Mouse (Mus musculus): ENCODE data around the gene Man2a1. TPM values are rescaled to one million over a fixed set of nuclear protein-coding genes. Genes with fewer than 3 reads are reported as not detected.
A peak's percentile ranks its signal among the peaks of the same experiment; 100 is the strongest.

Man2a1 gene
- polyA plus RNA-seq, 1 experiment from 2014 or later: 8.1 TPM

DNA sequence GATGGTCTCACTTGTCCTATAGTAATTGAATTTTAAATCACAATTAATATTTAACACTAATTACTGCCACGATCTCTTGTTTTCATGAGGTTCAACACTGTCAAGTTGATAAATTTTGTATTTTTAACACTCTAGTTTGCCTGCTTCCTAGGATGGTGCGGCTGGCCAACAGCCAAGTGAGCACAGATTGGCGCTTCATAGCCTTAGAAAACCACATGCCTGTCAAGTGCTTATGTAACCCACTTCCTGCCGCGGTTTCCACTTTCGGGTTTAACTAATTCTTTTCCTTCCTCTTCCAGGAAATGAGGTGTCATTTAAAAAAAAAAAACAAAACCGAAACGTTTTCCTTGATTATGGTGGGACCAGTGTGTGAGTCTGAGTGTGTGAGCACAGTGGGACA, 20.8 kb upstream of the Man2a1 start:
- no peak overlapping the region for H3K27ac ChIP-seq
- no peak overlapping the region for H3K4me2 ChIP-seq
- H3K9ac ChIP-seq (replicated peaks): no peak overlapping the region
- H3K4me3 ChIP-seq (replicated peaks): no peak overlapping the region
- H3K4me1 ChIP-seq (replicated peaks): no peaks in the 10 kb centered on the region
- H3K27me3 ChIP-seq: no peaks in the 10 kb centered on the region
- 75% methylated on average over 8 of the region's 8 CpGs for WGBS
- no peak for ATAC-seq (ENCODE audit: insufficient number of reproducible peaks, insufficient read depth, low FRiP score, low TSS enrichment, low read depth)
- H3K9me3 ChIP-seq: no peaks in the 10 kb centered on the region
- H3K36me3 ChIP-seq: no peaks in the 10 kb centered on the region

DNA sequence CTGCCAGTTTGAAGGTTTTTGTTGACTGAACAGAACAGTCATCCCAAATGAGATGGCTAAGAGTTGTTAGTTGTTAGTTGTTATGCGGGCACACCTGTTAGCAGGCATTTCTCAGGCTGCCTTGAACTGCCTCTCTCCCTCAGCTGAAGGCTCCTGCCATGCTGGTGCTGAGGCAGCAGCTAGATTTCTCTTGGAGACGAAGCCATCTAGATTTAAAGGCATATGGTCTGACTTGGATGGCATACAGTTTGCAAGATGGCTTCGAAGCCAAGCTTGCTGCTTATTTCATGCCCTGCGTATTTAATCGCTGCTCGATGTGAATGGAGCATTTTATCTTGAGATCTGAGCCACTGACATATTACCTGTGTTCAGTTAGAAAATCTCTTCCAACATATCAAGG, 19.4 kb upstream of the Man2a1 start:
- ATAC-seq (ENCODE audit: insufficient number of reproducible peaks, insufficient read depth, low FRiP score, low TSS enrichment, low read depth): no peak
- Histone ChIP-seq H3K27ac (no peak overlapping the region), H3K9me3 (no peaks in the 10 kb centered on the region), H3K4me1 (replicated peaks) (no peaks in the 10 kb centered on the region), H3K36me3 (no peaks in the 10 kb centered on the region), H3K4me3 (replicated peaks) (no peak overlapping the region), H3K9ac (replicated peaks) (no peak overlapping the region), H3K4me2 (no peak overlapping the region), H3K27me3 (no peaks in the 10 kb centered on the region)
- 89% methylated on average over 6 of the region's 6 CpGs for WGBS

- Histone ChIP-seq H3K4me2 (no peak overlapping the region), H3K9ac (replicated peaks) (no peak overlapping the region), H3K4me3 (replicated peaks) (no peak overlapping the region), H3K36me3 (no peaks in the 10 kb centered on the region), H3K4me1 (replicated peaks) (no peaks in the 10 kb centered on the region), H3K27ac (no peak overlapping the region), H3K9me3 (no peaks in the 10 kb centered on the region), H3K27me3 (no peaks in the 10 kb centered on the region)
- no peak for ATAC-seq (ENCODE audit: insufficient number of reproducible peaks, insufficient read depth, low FRiP score, low TSS enrichment, low read depth)
- WGBS: 86% methylated on average over 3 of the region's 3 CpGs
Measured at GRCm38 (mm10) chr17:64581962-64582361, 18.6 kb upstream of the Man2a1 start.

GRCm38 (mm10) chr17:64590483-64590882, 10.1 kb upstream of the Man2a1 start:
- Histone ChIP-seq H3K9me3 (no peaks in the 10 kb centered on the region), H3K27ac (no peak overlapping the region), H3K9ac (replicated peaks) (no peak overlapping the region), H3K36me3 (no peaks in the 10 kb centered on the region), H3K4me1 (replicated peaks) (no peaks in the 10 kb centered on the region), H3K4me3 (replicated peaks) (no peak overlapping the region), H3K27me3 (no peaks in the 10 kb centered on the region), H3K4me2 (no peak overlapping the region)
- ATAC-seq (ENCODE audit: insufficient number of reproducible peaks, insufficient read depth, low FRiP score, low TSS enrichment, low read depth): no peak
- 67% methylated on average over 4 of the region's 4 CpGs for WGBS

- Histone ChIP-seq H3K27me3 (no peaks in the 10 kb centered on the region), H3K9ac (replicated peaks) (no peak overlapping the region), H3K36me3 (no peaks in the 10 kb centered on the region), H3K4me1 (replicated peaks) (no peaks in the 10 kb centered on the region), H3K4me3 (replicated peaks) (no peak overlapping the region), H3K9me3 (no peaks in the 10 kb centered on the region), H3K4me2 (no peak overlapping the region), H3K27ac (no peak overlapping the region)
- WGBS: 76% methylated on average over 10 of the region's 10 CpGs
- no peak for ATAC-seq (ENCODE audit: insufficient number of reproducible peaks, insufficient read depth, low FRiP score, low TSS enrichment, low read depth)
Measured at GRCm38 (mm10) chr17:64591366-64591765, 9.2 kb upstream of the Man2a1 start.

- H3K27me3 ChIP-seq: no peaks in the 10 kb centered on the region
- H3K9me3 ChIP-seq: no peaks in the 10 kb centered on the region
- no peaks in the 10 kb centered on the region for H3K4me1 ChIP-seq (replicated peaks)
- ATAC-seq (ENCODE audit: insufficient number of reproducible peaks, insufficient read depth, low FRiP score, low TSS enrichment, low read depth): no peak
- H3K36me3 ChIP-seq: no peaks in the 10 kb centered on the region
- WGBS: 85% methylated on average over 2 of the region's 2 CpGs
- no peak overlapping the region for H3K4me3 ChIP-seq (replicated peaks)
- H3K27ac ChIP-seq: no peak overlapping the region
- no peak overlapping the region for H3K9ac ChIP-seq (replicated peaks)
- H3K4me2 ChIP-seq: no peak overlapping the region
Measured at GRCm38 (mm10) chr17:64592355-64592754, 8.2 kb upstream of the Man2a1 start.

DNA sequence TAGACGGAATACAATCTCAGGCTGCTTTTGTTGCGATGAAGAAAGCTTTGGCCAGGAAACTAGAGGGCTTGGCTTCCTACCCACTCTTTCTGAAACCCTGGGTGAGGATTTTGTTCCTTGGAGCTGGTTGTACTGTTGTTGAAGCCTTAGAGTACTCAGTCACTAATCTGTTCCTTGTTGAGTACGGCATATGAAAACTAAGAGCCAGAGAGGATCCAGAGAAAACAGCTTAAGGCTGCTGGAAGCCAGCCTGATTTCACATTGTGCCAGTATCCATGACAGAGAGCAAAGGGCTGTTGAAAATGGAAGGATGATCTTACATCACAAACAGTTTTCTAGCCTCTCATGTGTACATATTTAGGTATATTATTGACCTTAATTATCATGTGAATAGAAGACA, 7.7 kb upstream of the Man2a1 start:
- no peak for ATAC-seq (ENCODE audit: insufficient number of reproducible peaks, insufficient read depth, low FRiP score, low TSS enrichment, low read depth)
- Histone ChIP-seq H3K36me3 (no peaks in the 10 kb centered on the region), H3K4me2 (no peak overlapping the region), H3K9ac (replicated peaks) (no peak overlapping the region), H3K4me1 (replicated peaks) (no peaks in the 10 kb centered on the region), H3K27me3 (no peaks in the 10 kb centered on the region), H3K27ac (no peak overlapping the region), H3K9me3 (no peaks in the 10 kb centered on the region), H3K4me3 (replicated peaks) (no peak overlapping the region)
- 88% methylated on average over 3 of the region's 3 CpGs for WGBS

DNA sequence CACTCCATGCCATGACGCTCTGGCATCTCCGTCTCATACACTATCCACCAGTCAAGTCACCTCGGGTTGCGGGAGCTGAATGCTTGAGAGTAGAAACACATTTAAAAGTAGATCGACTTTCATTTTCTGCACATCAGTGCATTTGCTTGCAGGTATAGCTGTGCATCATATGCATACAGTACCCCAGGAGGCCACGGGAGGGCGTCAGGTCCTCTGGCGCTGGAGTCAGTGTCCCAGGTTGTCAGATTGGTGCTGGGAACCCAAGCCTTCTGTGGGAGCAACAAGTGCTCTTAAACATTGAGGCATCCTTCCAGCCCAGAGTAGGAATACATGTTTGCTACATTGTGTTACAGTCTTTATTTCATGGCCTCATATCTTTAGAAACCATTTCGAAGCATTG, 2.8 kb upstream of the Man2a1 start:
- Histone ChIP-seq H3K4me2 (no peak overlapping the region), H3K9ac (replicated peaks) (no peak overlapping the region), H3K27ac (no peak overlapping the region), H3K9me3 (no peaks in the 10 kb centered on the region), H3K4me3 (replicated peaks) (no peak overlapping the region), H3K36me3 (no peaks in the 10 kb centered on the region), H3K27me3 (no peaks in the 10 kb centered on the region), H3K4me1 (replicated peaks) (peaks cover 11% of the 10 kb centered on the region)
- 85% methylated on average over 9 of the region's 9 CpGs for WGBS
- ATAC-seq (ENCODE audit: insufficient number of reproducible peaks, insufficient read depth, low FRiP score, low TSS enrichment, low read depth): no peak

GRCm38 (mm10) chr17:64599916-64600315, 620 bp upstream of the Man2a1 start:
- peak overlapping the region; percentile 95; the same call in 1 of the 2 replicates for H3K27ac ChIP-seq
- peak overlapping the region; percentile 91 for H3K4me3 ChIP-seq (replicated peaks)
- no peaks in the 10 kb centered on the region for H3K27me3 ChIP-seq
- WGBS: 38% methylated on average over 4 of the region's 4 CpGs
- H3K4me1 ChIP-seq (replicated peaks): peaks cover 30% of the 10 kb centered on the region
- peak overlapping the region; percentile 82 for H3K4me2 ChIP-seq
- ATAC-seq (ENCODE audit: insufficient number of reproducible peaks, insufficient read depth, low FRiP score, low TSS enrichment, low read depth): no peak
- H3K36me3 ChIP-seq: no peaks in the 10 kb centered on the region
- H3K9ac ChIP-seq (replicated peaks): peak overlapping the region; percentile 93; the same call in 1 of the 2 replicates
- H3K9me3 ChIP-seq: no peaks in the 10 kb centered on the region

GRCm38 (mm10) chr17:64601091-64601750, 685 bp downstream of the Man2a1 start:
- Histone ChIP-seq H3K36me3 (no peaks in the 10 kb centered on the region), H3K4me2 (peak overlapping the region; percentile 82), H3K9ac (replicated peaks) (peak overlapping the region; percentile 93), H3K4me3 (replicated peaks) (peak overlapping the region; percentile 91), H3K27ac (peak overlapping the region; percentile 95), H3K27me3 (no peaks in the 10 kb centered on the region), H3K4me1 (replicated peaks) (peaks cover 39% of the 10 kb centered on the region), H3K9me3 (no peaks in the 10 kb centered on the region)
- under 1% methylated on average over 73 of the region's 73 CpGs for WGBS
- ATAC-seq (ENCODE audit: insufficient number of reproducible peaks, insufficient read depth, low FRiP score, low TSS enrichment, low read depth): peak; percentile 59

- Histone ChIP-seq H3K9ac (replicated peaks) (peak overlapping the region; percentile 93), H3K4me2 (peak overlapping the region; percentile 82), H3K4me1 (replicated peaks) (peaks cover 39% of the 10 kb centered on the region), H3K4me3 (replicated peaks) (peak overlapping the region; percentile 91), H3K27me3 (no peaks in the 10 kb centered on the region), H3K27ac (peak overlapping the region; percentile 95; the same call in 1 of the 2 replicates), H3K9me3 (no peaks in the 10 kb centered on the region), H3K36me3 (no peaks in the 10 kb centered on the region)
- WGBS: under 1% methylated on average over 44 of the region's 44 CpGs
- no peak for ATAC-seq (ENCODE audit: insufficient number of reproducible peaks, insufficient read depth, low FRiP score, low TSS enrichment, low read depth)
Measured at GRCm38 (mm10) chr17:64601751-64602578, 1.4 kb downstream of the Man2a1 start.

All from limb, embryonic 12.5 days (tissue).